Mouse (Mus musculus): ENCODE measurements at regions not wholly inside any gene's neighbourhood (a gene's known extent, or its start where the extent isn't known, plus 50 kb on each side); places are given as distances from the start of the nearest gene placed in this dataset.

- Histone ChIP-seq H3K79me3 (ENCODE audit: low read depth) (no peaks in the 10 kb centered on the region), H3K79me2 (ENCODE audit: control insufficient read depth, insufficient read depth) (no peaks in the 10 kb centered on the region), H3K27me3 (ENCODE audit: control insufficient read depth, insufficient read depth, insufficient read length) (no peaks in the 10 kb centered on the region), H3K36me3 (ENCODE audit: control insufficient read depth, insufficient read depth) (no peaks in the 10 kb centered on the region), H3K4me3 (ENCODE audit: insufficient read depth, poor library complexity, severe bottlenecking) (no peak overlapping the region), H3ac (ENCODE audit: control insufficient read depth, insufficient read length, low read depth) (no peak overlapping the region)
- TF ChIP-seq USF1 (IDR thresholded peaks at IDR 0.05; ENCODE audit: low read depth): no peak
- no peak for TF ChIP-seq MYOG (IDR thresholded peaks at IDR 0.05; ENCODE audit: control insufficient read depth, extremely low read depth, insufficient read length)
- TF ChIP-seq CTCF (IDR thresholded peaks at IDR 0.05; ENCODE audit: control insufficient read depth, insufficient read depth, insufficient read length): no peak
- TF ChIP-seq MAX (IDR thresholded peaks at IDR 0.05): no peak
- TF ChIP-seq MYOD1 (IDR thresholded peaks at IDR 0.05; ENCODE audit: control insufficient read depth, insufficient read length, low read depth): no peak
- TF ChIP-seq CEBPB (IDR thresholded peaks at IDR 0.05; ENCODE audit: low read depth): no peak
- TF ChIP-seq FOSL1 (IDR thresholded peaks at IDR 0.05; ENCODE audit: insufficient read depth, low read length, poor library complexity, severe bottlenecking): no peak
Observed at GRCm38 (mm10) chr2:114427426-114428157, 226.3 kb upstream of the Zfp770 start.

GRCm38 (mm10) chr2:114419346-114419745, 218.1 kb upstream of the Zfp770 start:
- H3ac ChIP-seq (ENCODE audit: control insufficient read depth, insufficient read length, low read depth): no peak overlapping the region
- TF ChIP-seq MAX (IDR thresholded peaks at IDR 0.05) (no peak), CEBPB (IDR thresholded peaks at IDR 0.05; ENCODE audit: low read depth) (no peak), MYOG (IDR thresholded peaks at IDR 0.05; ENCODE audit: control insufficient read depth, extremely low read depth, insufficient read length) (no peak), MYOD1 (IDR thresholded peaks at IDR 0.05; ENCODE audit: control insufficient read depth, insufficient read length, low read depth) (no peak), USF1 (IDR thresholded peaks at IDR 0.05; ENCODE audit: low read depth) (no peak), FOSL1 (IDR thresholded peaks at IDR 0.05; ENCODE audit: insufficient read depth, low read length, poor library complexity, severe bottlenecking) (no peak)
- no peaks in the 10 kb centered on the region for H3K27me3 ChIP-seq (ENCODE audit: control insufficient read depth, insufficient read depth, insufficient read length)
- H3K36me3 ChIP-seq (ENCODE audit: control insufficient read depth, insufficient read depth): no peaks in the 10 kb centered on the region
- no peak overlapping the region for H3K4me3 ChIP-seq (ENCODE audit: insufficient read depth, poor library complexity, severe bottlenecking)
- H3K79me3 ChIP-seq (ENCODE audit: low read depth): no peaks in the 10 kb centered on the region
- H3K79me2 ChIP-seq (ENCODE audit: control insufficient read depth, insufficient read depth): no peaks in the 10 kb centered on the region

DNA sequence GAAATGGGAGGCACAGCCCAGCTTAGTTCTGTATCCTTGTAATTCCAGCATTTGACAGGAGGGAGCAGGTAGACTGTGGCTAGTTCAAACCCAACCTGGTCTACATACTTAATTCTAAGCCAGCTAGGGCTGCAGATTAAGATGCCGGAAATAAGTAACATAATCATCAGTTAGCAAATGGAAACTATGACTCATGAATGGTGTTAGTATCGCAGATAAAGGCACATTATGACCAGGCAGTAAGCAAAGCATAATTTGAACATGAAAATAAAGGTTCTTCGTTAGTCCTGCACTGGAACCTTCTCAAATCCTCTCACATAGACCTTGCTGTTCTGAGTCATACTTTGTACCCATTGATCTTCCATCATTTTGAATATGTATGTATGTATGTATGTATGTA, 211.7 kb upstream of the Zfp770 start:
- Histone ChIP-seq H3K4me3 (ENCODE audit: insufficient read depth, poor library complexity, severe bottlenecking) (no peak overlapping the region), H3ac (ENCODE audit: control insufficient read depth, insufficient read length, low read depth) (no peak overlapping the region), H3K27me3 (ENCODE audit: control insufficient read depth, insufficient read depth, insufficient read length) (no peaks in the 10 kb centered on the region), H3K79me3 (ENCODE audit: low read depth) (no peaks in the 10 kb centered on the region), H3K36me3 (ENCODE audit: control insufficient read depth, insufficient read depth) (no peaks in the 10 kb centered on the region), H3K79me2 (ENCODE audit: control insufficient read depth, insufficient read depth) (no peaks in the 10 kb centered on the region)
- TF ChIP-seq MAX (IDR thresholded peaks at IDR 0.05) (no peak), MYOG (IDR thresholded peaks at IDR 0.05; ENCODE audit: control insufficient read depth, extremely low read depth, insufficient read length) (no peak), USF1 (IDR thresholded peaks at IDR 0.05; ENCODE audit: low read depth) (no peak), CTCF (IDR thresholded peaks at IDR 0.05; ENCODE audit: control insufficient read depth, insufficient read depth, insufficient read length) (no peak), CEBPB (IDR thresholded peaks at IDR 0.05; ENCODE audit: low read depth) (no peak), MYOD1 (IDR thresholded peaks at IDR 0.05; ENCODE audit: control insufficient read depth, insufficient read length, low read depth) (no peak), FOSL1 (IDR thresholded peaks at IDR 0.05; ENCODE audit: insufficient read depth, low read length, poor library complexity, severe bottlenecking) (no peak)

DNA sequence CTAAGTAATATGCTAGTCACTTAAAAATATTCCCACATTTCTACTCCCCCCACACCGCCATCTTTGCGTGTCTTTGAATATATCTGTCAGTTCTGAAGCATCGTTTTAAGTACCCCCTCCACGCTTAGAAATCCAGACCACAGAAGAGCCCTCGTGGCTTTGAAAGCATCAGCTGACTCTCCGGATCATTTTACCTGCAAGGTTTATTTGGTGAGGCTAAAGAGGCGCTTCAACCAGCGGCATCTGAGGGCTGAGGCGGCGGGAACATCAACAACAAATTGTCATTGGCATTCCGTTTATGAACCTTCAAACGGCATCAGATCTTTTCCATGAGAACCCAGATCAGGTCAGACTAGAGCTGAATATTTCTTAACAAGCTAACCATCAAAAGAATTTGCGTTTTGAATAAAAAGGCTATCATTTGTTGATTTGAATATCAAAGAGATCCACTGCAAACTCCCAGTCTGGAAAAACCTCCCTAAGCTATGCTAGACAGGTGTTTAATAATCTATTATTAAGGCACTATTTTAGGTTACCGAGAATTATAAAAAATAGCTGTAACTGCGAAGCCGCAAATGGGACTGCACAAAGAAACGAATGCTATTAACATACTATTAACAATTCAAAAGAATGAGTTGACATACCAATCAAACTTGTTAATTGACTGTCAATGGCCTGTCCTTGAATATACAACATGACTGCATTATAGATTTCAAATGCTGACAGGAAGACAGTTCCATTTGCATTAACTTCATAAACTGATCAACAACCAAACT, 210.9 kb upstream of the Zfp770 start:
- no peaks in the 10 kb centered on the region for H3K27me3 ChIP-seq (ENCODE audit: control insufficient read depth, insufficient read depth, insufficient read length)
- no peak for TF ChIP-seq MYOG (IDR thresholded peaks at IDR 0.05; ENCODE audit: control insufficient read depth, extremely low read depth, insufficient read length)
- no peak for TF ChIP-seq MYOD1 (IDR thresholded peaks at IDR 0.05; ENCODE audit: control insufficient read depth, insufficient read length, low read depth)
- no peak for TF ChIP-seq USF1 (IDR thresholded peaks at IDR 0.05; ENCODE audit: low read depth)
- no peak for TF ChIP-seq CEBPB (IDR thresholded peaks at IDR 0.05; ENCODE audit: low read depth)
- TF ChIP-seq CTCF (IDR thresholded peaks at IDR 0.05; ENCODE audit: control insufficient read depth, insufficient read depth, insufficient read length): no peak
- no peak for TF ChIP-seq FOSL1 (IDR thresholded peaks at IDR 0.05; ENCODE audit: insufficient read depth, low read length, poor library complexity, severe bottlenecking)
- TF ChIP-seq MAX (IDR thresholded peaks at IDR 0.05): no peak
- H3K4me3 ChIP-seq (ENCODE audit: insufficient read depth, poor library complexity, severe bottlenecking): no peak overlapping the region
- H3ac ChIP-seq (ENCODE audit: control insufficient read depth, insufficient read length, low read depth): no peak overlapping the region
- no peaks in the 10 kb centered on the region for H3K79me2 ChIP-seq (ENCODE audit: control insufficient read depth, insufficient read depth)
- no peaks in the 10 kb centered on the region for H3K79me3 ChIP-seq (ENCODE audit: low read depth)
- no peaks in the 10 kb centered on the region for H3K36me3 ChIP-seq (ENCODE audit: control insufficient read depth, insufficient read depth)

DNA sequence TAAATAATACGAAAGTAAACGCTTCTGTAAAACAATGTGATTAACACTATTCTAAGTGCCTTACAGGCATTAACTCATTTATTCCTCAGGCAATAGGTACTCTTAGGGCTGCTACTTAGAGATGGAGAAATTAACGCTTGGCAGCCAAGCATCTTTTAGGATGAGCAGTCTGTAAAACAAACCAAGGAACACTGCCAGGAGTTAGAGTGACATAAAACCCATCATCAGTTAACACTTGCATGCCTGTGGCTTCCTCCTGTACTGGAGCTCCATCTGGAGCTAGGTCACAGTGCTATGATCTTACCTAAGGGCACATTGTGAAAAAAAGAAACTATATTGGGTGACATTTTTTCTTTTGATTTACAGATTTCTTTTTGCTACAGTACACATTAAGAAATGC, 209.4 kb upstream of the Zfp770 start:
- H3K79me2 ChIP-seq (ENCODE audit: control insufficient read depth, insufficient read depth): no peaks in the 10 kb centered on the region
- no peaks in the 10 kb centered on the region for H3K36me3 ChIP-seq (ENCODE audit: control insufficient read depth, insufficient read depth)
- no peaks in the 10 kb centered on the region for H3K27me3 ChIP-seq (ENCODE audit: control insufficient read depth, insufficient read depth, insufficient read length)
- H3K79me3 ChIP-seq (ENCODE audit: low read depth): no peaks in the 10 kb centered on the region
- H3K4me3 ChIP-seq (ENCODE audit: insufficient read depth, poor library complexity, severe bottlenecking): no peak overlapping the region
- TF ChIP-seq FOSL1 (IDR thresholded peaks at IDR 0.05; ENCODE audit: insufficient read depth, low read length, poor library complexity, severe bottlenecking) (no peak), MYOG (IDR thresholded peaks at IDR 0.05; ENCODE audit: control insufficient read depth, extremely low read depth, insufficient read length) (no peak), USF1 (IDR thresholded peaks at IDR 0.05; ENCODE audit: low read depth) (no peak), MAX (IDR thresholded peaks at IDR 0.05) (no peak), CTCF (IDR thresholded peaks at IDR 0.05; ENCODE audit: control insufficient read depth, insufficient read depth, insufficient read length) (no peak), MYOD1 (IDR thresholded peaks at IDR 0.05; ENCODE audit: control insufficient read depth, insufficient read length, low read depth) (no peak), CEBPB (IDR thresholded peaks at IDR 0.05; ENCODE audit: low read depth) (no peak)
- no peak overlapping the region for H3ac ChIP-seq (ENCODE audit: control insufficient read depth, insufficient read length, low read depth)
